Mouse (Mus musculus): ENCODE data around the gene Trim26. TPM values are rescaled to one million over a fixed set of nuclear protein-coding genes. Genes with fewer than 3 reads are reported as not detected.
"Not testable (repeated sequence)": the region's sequence is repeated elsewhere in the genome, so short reads cannot be mapped to it uniquely, and the experiment has no call there.

The Trim26 gene
- polyA plus RNA-seq, 1 experiment from 2014 or later, result 29.7 TPM

- no peaks in the 10 kb centered on the region for H3K27me3 ChIP-seq (replicated peaks; ENCODE audit: insufficient read depth, low read length)
- H3K9me3 ChIP-seq (ENCODE audit: low read length), result no peaks in the 10 kb centered on the region
- no peaks in the 10 kb centered on the region for H3K36me3 ChIP-seq (ENCODE audit: insufficient read depth, low read length)
- H3K9ac ChIP-seq (replicated peaks; ENCODE audit: low read depth), result no peak overlapping the region
- H3K27ac ChIP-seq (ENCODE audit: low read length), result no peak overlapping the region
- ATAC-seq, result no peak; the same call in 1 of the 2 replicates
- TF ChIP-seq EP300 (IDR thresholded peaks at IDR 0.05), result no peak
- TF ChIP-seq CTCF (IDR thresholded peaks at IDR 0.05), result peak; percentile 80
- peak; percentile 63 for DNase-seq (ENCODE audit: low spot score)
- no peaks in the 10 kb centered on the region for H3K4me1 ChIP-seq (ENCODE audit: insufficient read depth, low read depth, low read length)
- no peak overlapping the region for H3K4me2 ChIP-seq (replicated peaks; ENCODE audit: low read depth, low read length)
- no peak overlapping the region for H3K4me3 ChIP-seq (ENCODE audit: low read depth, low read length)
These were observed 12.9 kb upstream of the Trim26 start for GRCm38 (mm10) chr17:36824005-36824404.

- Histone ChIP-seq H3K27ac (ENCODE audit: low read length) (no peak overlapping the region), H3K36me3 (ENCODE audit: insufficient read depth, low read length) (no peaks in the 10 kb centered on the region), H3K4me3 (ENCODE audit: low read depth, low read length) (no peak overlapping the region), H3K4me1 (ENCODE audit: insufficient read depth, low read depth, low read length) (no peaks in the 10 kb centered on the region), H3K9ac (replicated peaks; ENCODE audit: low read depth) (no peak overlapping the region), H3K4me2 (replicated peaks; ENCODE audit: low read depth, low read length) (no peak overlapping the region), H3K9me3 (ENCODE audit: low read length) (no peaks in the 10 kb centered on the region), H3K27me3 (replicated peaks; ENCODE audit: insufficient read depth, low read length) (no peaks in the 10 kb centered on the region)
- TF ChIP-seq EP300 (IDR thresholded peaks at IDR 0.05), result no peak
- TF ChIP-seq CTCF (IDR thresholded peaks at IDR 0.05), result peak; percentile 52
- ATAC-seq, result peak; percentile 62
- 28% methylated on average over 4 of the region's 4 CpGs for WGBS
- DNase-seq (ENCODE audit: low spot score), result peak; percentile 61
These were observed 11.4 kb upstream of the Trim26 start for GRCm38 (mm10) chr17:36825525-36825924.

GRCm38 (mm10) chr17:36826002-36826401 lies 10.9 kb upstream of the Trim26 start:
- not testable (repeated sequence) for H3K4me1 ChIP-seq (ENCODE audit: insufficient read depth, low read depth, low read length); H3K9me3 ChIP-seq (ENCODE audit: low read length); H3K27me3 ChIP-seq (replicated peaks; ENCODE audit: insufficient read depth, low read length); H3K27ac ChIP-seq (ENCODE audit: low read length); H3K4me3 ChIP-seq (ENCODE audit: low read depth, low read length); H3K36me3 ChIP-seq (ENCODE audit: insufficient read depth, low read length); H3K4me2 ChIP-seq (replicated peaks; ENCODE audit: low read depth, low read length); H3K9ac ChIP-seq (replicated peaks; ENCODE audit: low read depth)
- peak; percentile 94 for DNase-seq (ENCODE audit: low spot score)
- WGBS, result 18% methylated on average over 5 of the region's 5 CpGs
- ATAC-seq, result peak; percentile 59
- peak; percentile 85 for TF ChIP-seq CTCF (IDR thresholded peaks at IDR 0.05)

GRCm38 (mm10) chr17:36828488-36828887 lies 8.4 kb upstream of the Trim26 start:
- no peaks in the 10 kb centered on the region for H3K9me3 ChIP-seq (ENCODE audit: low read length)
- no peaks in the 10 kb centered on the region for H3K4me1 ChIP-seq (ENCODE audit: insufficient read depth, low read depth, low read length)
- H3K27me3 ChIP-seq (replicated peaks; ENCODE audit: insufficient read depth, low read length), result no peaks in the 10 kb centered on the region
- no peaks in the 10 kb centered on the region for H3K36me3 ChIP-seq (ENCODE audit: insufficient read depth, low read length)
- no peak for TF ChIP-seq EP300 (IDR thresholded peaks at IDR 0.05)
- no peak for TF ChIP-seq CTCF (IDR thresholded peaks at IDR 0.05)
- H3K9ac ChIP-seq (replicated peaks; ENCODE audit: low read depth), result no peak overlapping the region
- no peak overlapping the region for H3K27ac ChIP-seq (ENCODE audit: low read length)
- H3K4me3 ChIP-seq (ENCODE audit: low read depth, low read length), result no peak overlapping the region
- WGBS, result 74% methylated on average over 2 of the region's 2 CpGs
- no peak for DNase-seq (ENCODE audit: low spot score)
- no peak for ATAC-seq
- H3K4me2 ChIP-seq (replicated peaks; ENCODE audit: low read depth, low read length), result no peak overlapping the region

GRCm38 (mm10) chr17:36830470-36830869 lies 6.5 kb upstream of the Trim26 start:
- H3K9me3 ChIP-seq (ENCODE audit: low read length), result no peaks in the 10 kb centered on the region

GRCm38 (mm10) chr17:36832694-36833093 lies 4.2 kb upstream of the Trim26 start:
- Histone ChIP-seq H3K4me2 (replicated peaks; ENCODE audit: low read depth, low read length) (no peak overlapping the region), H3K27me3 (replicated peaks; ENCODE audit: insufficient read depth, low read length) (no peaks in the 10 kb centered on the region), H3K4me3 (ENCODE audit: low read depth, low read length) (no peak overlapping the region), H3K36me3 (ENCODE audit: insufficient read depth, low read length) (no peaks in the 10 kb centered on the region), H3K27ac (ENCODE audit: low read length) (no peak overlapping the region), H3K9ac (replicated peaks; ENCODE audit: low read depth) (no peak overlapping the region), H3K9me3 (ENCODE audit: low read length) (no peaks in the 10 kb centered on the region), H3K4me1 (ENCODE audit: insufficient read depth, low read depth, low read length) (peaks cover 4% of the 10 kb centered on the region; the same call in 1 of the 2 replicates)
- WGBS, result 56% methylated on average over 4 of the region's 4 CpGs
- no peak for TF ChIP-seq CTCF (IDR thresholded peaks at IDR 0.05)
- no peak for TF ChIP-seq EP300 (IDR thresholded peaks at IDR 0.05)
- ATAC-seq, result no peak
- no peak for DNase-seq (ENCODE audit: low spot score)

More at GRCm38 (mm10) chr17:36830470-36830869, 6.5 kb upstream of the Trim26 start:
- no peak overlapping the region for H3K4me2 ChIP-seq (replicated peaks; ENCODE audit: low read depth, low read length)
- ATAC-seq, result no peak
- no peaks in the 10 kb centered on the region for H3K27me3 ChIP-seq (replicated peaks; ENCODE audit: insufficient read depth, low read length)
- no peaks in the 10 kb centered on the region for H3K4me1 ChIP-seq (ENCODE audit: insufficient read depth, low read depth, low read length)
- WGBS, result 74% methylated on average over 3 of the region's 3 CpGs
- DNase-seq (ENCODE audit: low spot score), result no peak
- H3K27ac ChIP-seq (ENCODE audit: low read length), result no peak overlapping the region
- H3K9ac ChIP-seq (replicated peaks; ENCODE audit: low read depth), result no peak overlapping the region
- no peak overlapping the region for H3K4me3 ChIP-seq (ENCODE audit: low read depth, low read length)
- no peaks in the 10 kb centered on the region for H3K36me3 ChIP-seq (ENCODE audit: insufficient read depth, low read length)
- TF ChIP-seq EP300 (IDR thresholded peaks at IDR 0.05), result no peak
- TF ChIP-seq CTCF (IDR thresholded peaks at IDR 0.05), result no peak

All from lung, postnatal 0 days (tissue).